Mouse (Mus musculus): ENCODE data around the gene Fut1. TPM values are rescaled to one million over a fixed set of nuclear protein-coding genes. Genes with fewer than 3 reads are reported as not detected.

Gene Fut1
- polyA plus RNA-seq (2016; fragmentation: Nextera tagmentation; extraction: Ambion mirVana), result not detected in 2 replicates

GRCm38 (mm10) chr7:45617042-45617695 is at the start of gene Fut1:
TSS of gene Fut1 (plus strand) at chr7:45617289.
- no peaks in the 10 kb centered on the region for H3K9me3 ChIP-seq
- WGBS, result 8% methylated on average over 31 of the region's 31 CpGs
- H3K27ac ChIP-seq, result no peak within 1 kb of the TSS
- no peaks in the 10 kb centered on the region for H3K36me3 ChIP-seq
- H3K4me3 ChIP-seq, result peak within 1 kb of the TSS; percentile 33
- H3K4me1 ChIP-seq, result peaks cover 8% of the 10 kb centered on the region
- DNase-seq (ENCODE audit: low spot score), result no peak
- peaks cover 68% of the 10 kb centered on the region for H3K27me3 ChIP-seq (ENCODE audit: insufficient read depth, poor library complexity, severe bottlenecking)

DNA sequence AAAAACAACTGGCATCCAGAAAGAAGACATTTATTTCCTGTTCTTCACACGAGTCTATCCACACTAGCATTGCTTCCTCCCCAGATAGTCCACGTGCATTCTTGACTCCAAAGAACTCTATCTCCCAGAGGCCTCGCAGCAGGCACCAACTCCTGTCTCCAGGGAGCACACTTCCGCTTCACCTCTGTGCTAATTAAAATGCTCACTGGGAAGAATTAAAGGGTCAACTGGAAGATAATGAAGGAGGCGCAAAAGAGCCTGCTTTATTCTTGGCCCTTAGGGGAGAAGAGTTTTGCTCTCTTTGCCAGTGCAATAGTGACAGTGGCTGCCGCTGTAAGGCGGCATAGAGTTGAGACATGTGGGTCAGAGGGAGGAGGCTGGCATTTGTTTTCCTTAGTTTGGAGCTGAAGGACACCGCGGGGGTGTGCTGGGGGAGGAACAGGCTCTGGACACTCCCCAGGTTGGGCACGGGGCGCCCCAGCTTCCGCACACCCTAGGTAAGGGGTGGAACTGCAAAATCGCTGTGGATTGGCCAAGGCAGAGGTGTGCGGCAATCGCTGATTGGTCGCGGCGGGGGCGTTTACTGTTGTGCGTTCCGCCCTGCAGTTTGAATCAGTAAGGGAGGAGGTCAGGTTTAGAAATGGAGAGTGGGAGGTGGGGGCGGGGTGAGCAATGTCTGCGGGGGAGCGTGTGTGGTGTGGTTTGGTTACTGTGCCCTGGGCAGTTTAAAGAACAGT is 49.1 kb upstream of the Fut1 start:
- H3K27me3 ChIP-seq (ENCODE audit: insufficient read depth, poor library complexity, severe bottlenecking), result no peaks in the 10 kb centered on the region
- WGBS, result under 1% methylated on average over 24 of the region's 24 CpGs
- peak; percentile 99 for DNase-seq (ENCODE audit: low spot score)
- H3K9me3 ChIP-seq, result no peaks in the 10 kb centered on the region
- peaks cover 42% of the 10 kb centered on the region for H3K4me1 ChIP-seq
- peak overlapping the region; percentile 89 for H3K27ac ChIP-seq
- no peaks in the 10 kb centered on the region for H3K36me3 ChIP-seq
- H3K4me3 ChIP-seq, result peak overlapping the region; percentile 59

- Histone ChIP-seq H3K4me3 (peak overlapping the region; percentile 59), H3K27ac (peak overlapping the region; percentile 94)
- 66% methylated on average over 10 of the region's 10 CpGs for WGBS
Measured at GRCm38 (mm10) chr7:45568601-45569473, 48.3 kb upstream of the Fut1 start.

GRCm38 (mm10) chr7:45570103-45570741 is 46.9 kb upstream of the Fut1 start, which contains the start of gene Bcat2:
TSS of gene Bcat2 (plus strand) at chr7:45570153.
- H3K4me3 ChIP-seq, result peak within 1 kb of the TSS; percentile 75
- H3K27me3 ChIP-seq (ENCODE audit: insufficient read depth, poor library complexity, severe bottlenecking), result no peaks in the 10 kb centered on the region
- peaks cover 4% of the 10 kb centered on the region; the same call in 1 of the 2 replicates for H3K36me3 ChIP-seq
- H3K9me3 ChIP-seq, result no peaks in the 10 kb centered on the region
- WGBS, result under 1% methylated on average over 42 of the region's 42 CpGs
- H3K4me1 ChIP-seq, result peaks cover 55% of the 10 kb centered on the region
- peak within 1 kb of the TSS; percentile 94 for H3K27ac ChIP-seq
- DNase-seq (ENCODE audit: low spot score), result peak; percentile 90

More at GRCm38 (mm10) chr7:45568601-45569473, 48.3 kb upstream of the Fut1 start:
- H3K36me3 ChIP-seq, result 0 out of 2 replicates have a peak, but pooled peaks cover 3% of the 10 kb centered on the region
- no peaks in the 10 kb centered on the region for H3K27me3 ChIP-seq (ENCODE audit: insufficient read depth, poor library complexity, severe bottlenecking)
- no peak for DNase-seq (ENCODE audit: low spot score)
- peaks cover 42% of the 10 kb centered on the region for H3K4me1 ChIP-seq
- H3K9me3 ChIP-seq, result no peaks in the 10 kb centered on the region

- WGBS, result 41% methylated on average over 1 of the region's 1 CpGs
- no peak for DNase-seq (ENCODE audit: low spot score)
- peaks cover 55% of the 10 kb centered on the region for H3K4me1 ChIP-seq
- H3K9me3 ChIP-seq, result no peaks in the 10 kb centered on the region
- H3K36me3 ChIP-seq, result peaks cover 17% of the 10 kb centered on the region
- H3K27me3 ChIP-seq (ENCODE audit: insufficient read depth, poor library complexity, severe bottlenecking), result no peaks in the 10 kb centered on the region
- peak overlapping the region; percentile 75 for H3K4me3 ChIP-seq
- H3K27ac ChIP-seq, result no peak overlapping the region
Measured at GRCm38 (mm10) chr7:45571966-45572365, 45.1 kb upstream of the Fut1 start.

DNA sequence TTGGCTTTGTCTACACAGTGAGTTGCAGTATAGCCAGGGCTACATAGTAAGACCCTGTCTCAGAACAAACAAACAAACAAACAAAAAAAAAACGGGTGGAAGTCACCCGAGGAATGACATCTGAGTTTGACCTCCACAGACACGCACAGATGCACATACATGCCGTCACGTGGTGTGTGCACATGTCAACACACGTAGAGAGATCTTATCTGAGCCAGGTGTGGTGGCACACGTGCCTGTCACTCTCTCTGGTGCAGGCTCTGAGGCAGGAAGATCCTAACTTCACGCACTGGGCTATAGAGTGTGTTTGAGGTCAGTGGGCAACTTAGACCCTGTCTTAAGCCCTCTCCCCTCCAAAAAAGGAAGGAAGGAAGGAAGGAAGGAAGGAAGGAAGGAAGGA is 43.1 kb upstream of the Fut1 start:
- no peaks in the 10 kb centered on the region for H3K9me3 ChIP-seq
- H3K4me1 ChIP-seq, result peaks cover 37% of the 10 kb centered on the region
- WGBS, result 79% methylated on average over 8 of the region's 8 CpGs
- H3K36me3 ChIP-seq, result peaks cover 35% of the 10 kb centered on the region
- no peak for DNase-seq (ENCODE audit: low spot score)
- no peaks in the 10 kb centered on the region for H3K27me3 ChIP-seq (ENCODE audit: insufficient read depth, poor library complexity, severe bottlenecking)
- peak overlapping the region; percentile 54; the same call in 1 of the 2 replicates for H3K27ac ChIP-seq
- H3K4me3 ChIP-seq, result no peak overlapping the region

- peak overlapping the region; percentile 54; the same call in 1 of the 2 replicates for H3K27ac ChIP-seq
- WGBS, result 79% methylated on average over 15 of the region's 15 CpGs
Measured at GRCm38 (mm10) chr7:45574472-45575379, 42.4 kb upstream of the Fut1 start.

GRCm38 (mm10) chr7:45585923-45586322 is 31.2 kb upstream of the Fut1 start:
- H3K9me3 ChIP-seq, result no peaks in the 10 kb centered on the region
- WGBS, result 87% methylated on average over 6 of the region's 6 CpGs
- no peak overlapping the region for H3K27ac ChIP-seq
- peaks cover 53% of the 10 kb centered on the region for H3K36me3 ChIP-seq
- no peak overlapping the region for H3K4me3 ChIP-seq
- no peak for DNase-seq (ENCODE audit: low spot score)
- no peaks in the 10 kb centered on the region for H3K27me3 ChIP-seq (ENCODE audit: insufficient read depth, poor library complexity, severe bottlenecking)
- peaks cover 9% of the 10 kb centered on the region; the same call in 1 of the 2 replicates for H3K4me1 ChIP-seq

More at GRCm38 (mm10) chr7:45574472-45575379, 42.4 kb upstream of the Fut1 start:
- DNase-seq (ENCODE audit: low spot score), result no peak
- no peak overlapping the region for H3K4me3 ChIP-seq
- H3K27me3 ChIP-seq (ENCODE audit: insufficient read depth, poor library complexity, severe bottlenecking), result no peaks in the 10 kb centered on the region
- H3K9me3 ChIP-seq, result no peaks in the 10 kb centered on the region
- peaks cover 36% of the 10 kb centered on the region for H3K4me1 ChIP-seq
- H3K36me3 ChIP-seq, result peaks cover 38% of the 10 kb centered on the region

DNA sequence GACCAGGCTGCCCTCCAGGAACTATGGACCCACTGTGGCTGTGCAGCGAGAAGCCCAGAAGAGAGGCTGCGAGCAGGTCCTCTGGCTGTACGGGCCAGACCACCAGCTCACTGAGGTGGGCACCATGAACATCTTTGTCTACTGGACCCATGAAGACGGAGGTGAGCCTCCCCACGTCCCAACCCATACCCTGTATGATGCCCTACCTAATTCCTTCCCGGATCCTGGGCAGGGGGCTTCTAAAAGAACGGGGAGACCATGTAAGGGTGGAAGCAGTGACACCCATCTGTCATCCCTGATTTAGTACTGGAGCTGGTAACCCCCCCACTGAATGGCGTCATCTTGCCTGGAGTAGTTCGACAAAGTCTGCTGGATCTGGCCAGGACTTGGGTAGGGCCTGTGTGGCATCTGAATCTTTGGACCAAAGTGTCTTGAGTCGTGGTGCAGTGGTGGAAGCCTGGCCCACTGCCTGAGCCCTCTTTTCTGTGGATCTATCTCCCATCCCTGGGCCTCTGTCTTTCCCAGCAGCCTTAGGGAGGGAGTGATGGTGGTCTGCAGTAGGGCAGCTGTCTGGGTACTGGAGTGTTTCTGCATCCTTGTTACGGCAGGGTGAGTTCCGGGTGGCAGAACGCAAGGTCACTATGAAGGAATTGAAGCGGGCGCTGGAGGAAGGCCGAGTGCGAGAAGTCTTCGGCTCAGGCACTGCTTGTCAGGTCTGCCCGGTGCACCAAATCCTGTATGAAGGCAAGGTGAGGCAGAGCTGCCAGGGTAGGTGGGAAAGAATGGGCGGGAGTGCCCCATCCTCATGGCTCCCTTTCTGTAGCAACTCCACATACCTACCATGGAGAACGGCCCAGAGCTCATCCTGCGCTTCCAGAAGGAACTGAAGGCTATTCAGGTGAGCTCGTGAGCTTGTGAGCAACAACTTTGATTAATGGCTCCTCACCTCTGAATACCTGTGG is 29.2 kb upstream of the Fut1 start:
- Histone ChIP-seq H3K9me3 (no peaks in the 10 kb centered on the region), H3K27ac (no peak overlapping the region), H3K4me3 (no peak overlapping the region), H3K36me3 (peaks cover 45% of the 10 kb centered on the region), H3K4me1 (peaks cover 9% of the 10 kb centered on the region; the same call in 1 of the 2 replicates), H3K27me3 (ENCODE audit: insufficient read depth, poor library complexity, severe bottlenecking) (no peaks in the 10 kb centered on the region)
- 93% methylated on average over 23 of the region's 23 CpGs for WGBS
- DNase-seq (ENCODE audit: low spot score), result no peak

DNA sequence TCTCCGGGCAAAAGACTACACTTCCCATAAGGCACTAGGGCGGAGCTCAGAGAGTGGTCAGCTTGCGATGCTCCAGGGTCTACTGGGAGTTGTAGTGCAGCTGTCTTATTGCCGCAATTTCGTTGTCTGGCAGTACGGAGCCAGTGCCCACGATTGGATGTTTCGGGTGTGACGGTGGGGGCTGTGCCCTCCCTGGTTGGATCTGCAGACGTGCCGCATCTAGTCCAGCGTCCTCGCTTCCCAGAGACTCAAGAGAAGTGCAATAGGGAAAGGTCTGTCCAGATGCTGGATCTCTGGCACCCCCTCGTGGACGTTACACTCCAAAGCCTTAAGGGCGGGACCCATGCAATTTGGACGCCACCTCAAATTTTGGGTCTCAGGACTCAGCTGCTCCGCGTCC is 27.9 kb upstream of the Fut1 start:
- peaks cover 39% of the 10 kb centered on the region for H3K36me3 ChIP-seq
- no peaks in the 10 kb centered on the region for H3K9me3 ChIP-seq
- peak overlapping the region; percentile 50 for H3K4me3 ChIP-seq
- H3K27me3 ChIP-seq (ENCODE audit: insufficient read depth, poor library complexity, severe bottlenecking), result no peaks in the 10 kb centered on the region
- DNase-seq (ENCODE audit: low spot score), result peak; percentile 97
- H3K4me1 ChIP-seq, result peaks cover 9% of the 10 kb centered on the region; the same call in 1 of the 2 replicates
- WGBS, result 4% methylated on average over 19 of the region's 19 CpGs
- H3K27ac ChIP-seq, result peak overlapping the region; percentile 63; the same call in 1 of the 2 replicates
